Mouse (Mus musculus): Measurements from ENCODE around the gene Nprl2. TPM values are rescaled to one million over a fixed set of nuclear protein-coding genes. Genes with fewer than 3 reads are reported as not detected.

The Nprl2 gene
- total and polyA plus RNA-seq, 2 experiments from 2014 or later: 59.9 to 65.9 TPM

- no peak overlapping the region for H3K4me3 ChIP-seq (ENCODE audit: low read depth, low read length)
- H3K9me3 ChIP-seq (ENCODE audit: low read length): no peaks in the 10 kb centered on the region
- TF ChIP-seq CTCF (IDR thresholded peaks at IDR 0.05; ENCODE audit: low read depth): no peak
- peaks cover 2% of the 10 kb centered on the region; the same call in 1 of the 2 replicates for H3K4me1 ChIP-seq (ENCODE audit: insufficient read depth)
- DNase-seq (no peak), ATAC-seq (no peak)
- H3K9ac ChIP-seq: no peak overlapping the region
- no peak overlapping the region for H3K27ac ChIP-seq (ENCODE audit: low read depth, low read length)
- H3K36me3 ChIP-seq (ENCODE audit: insufficient read depth): peaks cover 34% of the 10 kb centered on the region
- H3K27me3 ChIP-seq (ENCODE audit: insufficient read depth, low read length): no peaks in the 10 kb centered on the region
- no peak overlapping the region for H3K4me2 ChIP-seq (ENCODE audit: low read depth)
- 87% methylated on average over 14 of the region's 14 CpGs for WGBS
These were observed 33.7 kb downstream of the Nprl2 start for GRCm38 (mm10) chr9:107575579-107576356.

- H3K27me3 ChIP-seq (ENCODE audit: insufficient read depth, low read length): no peaks in the 10 kb centered on the region
- H3K9me3 ChIP-seq (ENCODE audit: low read length): no peaks in the 10 kb centered on the region
- no peak for TF ChIP-seq CTCF (IDR thresholded peaks at IDR 0.05; ENCODE audit: low read depth)
- peak within 1 kb of the TSS; percentile 27 for H3K4me2 ChIP-seq (ENCODE audit: low read depth)
- no peak within 1 kb of the TSS for H3K9ac ChIP-seq
- H3K4me3 ChIP-seq (ENCODE audit: low read depth, low read length): peak within 1 kb of the TSS; percentile 14; the same call in 1 of the 2 replicates
- WGBS: 27% methylated on average over 16 of the region's 16 CpGs
- H3K36me3 ChIP-seq (ENCODE audit: insufficient read depth): peaks cover 28% of the 10 kb centered on the region
- peaks cover 6% of the 10 kb centered on the region; the same call in 1 of the 2 replicates for H3K4me1 ChIP-seq (ENCODE audit: insufficient read depth)
- ATAC-seq (peak; percentile 61), DNase-seq (peak; percentile 54)
- H3K27ac ChIP-seq (ENCODE audit: low read depth, low read length): peak within 1 kb of the TSS; percentile 30; the same call in 1 of the 2 replicates
These were observed 34.5 kb downstream of the Nprl2 start, which contains the start of gene Hyal1 for GRCm38 (mm10) chr9:107576357-107577107. Gene Hyal1 (plus strand): TSS chr9:107576927.

- no peak for DNase-seq
- TF ChIP-seq CTCF (IDR thresholded peaks at IDR 0.05; ENCODE audit: low read depth): no peak
- 90% methylated on average over 10 of the region's 10 CpGs for WGBS
- ATAC-seq: no peak
- Histone ChIP-seq H3K9ac (no peak overlapping the region), H3K4me3 (ENCODE audit: low read depth, low read length) (no peak overlapping the region), H3K9me3 (ENCODE audit: low read length) (no peaks in the 10 kb centered on the region), H3K27me3 (ENCODE audit: insufficient read depth, low read length) (no peaks in the 10 kb centered on the region), H3K27ac (ENCODE audit: low read depth, low read length) (no peak overlapping the region), H3K36me3 (ENCODE audit: insufficient read depth) (peaks cover 19% of the 10 kb centered on the region), H3K4me1 (ENCODE audit: insufficient read depth) (peaks cover 6% of the 10 kb centered on the region; the same call in 1 of the 2 replicates), H3K4me2 (ENCODE audit: low read depth) (no peak overlapping the region)
These were observed 35.8 kb downstream of the Nprl2 start for GRCm38 (mm10) chr9:107577871-107578270.

- H3K9ac ChIP-seq: 0 out of 2 replicates have a peak within 1 kb of the TSS, but pooled peaks have one; percentile 14
These were observed 36.6 kb downstream of the Nprl2 start, which contains the start of gene Naa80 for GRCm38 (mm10) chr9:107578587-107578986. Gene Naa80 (plus strand): TSS chr9:107578887.

DNA sequence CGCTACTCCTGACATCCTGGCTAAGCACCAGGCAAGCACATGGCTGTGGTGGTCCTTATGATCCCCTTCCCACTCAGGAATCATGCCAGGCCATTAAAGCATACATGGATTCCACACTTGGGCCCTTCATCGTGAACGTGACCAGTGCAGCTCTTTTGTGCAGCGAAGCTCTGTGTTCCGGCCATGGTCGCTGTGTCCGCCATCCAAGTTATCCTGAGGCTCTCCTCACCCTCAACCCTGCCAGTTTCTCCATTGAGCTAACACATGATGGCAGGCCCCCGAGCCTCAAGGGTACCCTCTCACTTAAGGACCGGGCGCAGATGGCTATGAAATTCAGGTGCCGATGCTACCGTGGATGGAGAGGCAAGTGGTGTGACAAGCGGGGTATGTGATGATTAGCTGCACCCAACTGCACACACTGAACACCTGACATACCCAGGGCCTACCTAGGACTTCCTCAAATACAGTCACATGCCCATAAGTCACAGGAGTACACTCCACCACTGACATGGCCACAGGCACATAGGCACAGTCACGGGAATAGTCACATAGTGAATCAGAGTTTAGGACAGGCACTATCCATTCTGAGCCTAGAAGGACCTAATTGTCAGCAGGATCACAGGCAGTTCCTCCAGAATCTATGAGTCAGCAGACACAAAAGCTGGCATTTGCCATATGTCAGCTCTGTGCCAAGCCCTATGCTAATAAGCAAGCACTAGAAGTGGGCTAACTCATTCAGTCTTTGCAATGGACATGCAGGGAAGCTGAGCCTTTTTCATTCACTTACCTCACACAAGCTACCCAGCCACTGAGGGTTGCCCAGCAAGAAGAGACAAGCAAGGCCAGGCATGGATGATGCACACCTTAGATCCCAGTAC, 37.2 kb downstream of the Nprl2 start:
- 0 out of 2 replicates have a peak overlapping the region, but pooled peaks have one; percentile 83 for H3K4me2 ChIP-seq (ENCODE audit: low read depth)

More at GRCm38 (mm10) chr9:107578587-107578986, 36.6 kb downstream of the Nprl2 start, which contains the start of gene Naa80:
- H3K9me3 ChIP-seq (ENCODE audit: low read length): no peaks in the 10 kb centered on the region
- no peak within 1 kb of the TSS for H3K4me3 ChIP-seq (ENCODE audit: low read depth, low read length)
- peaks cover 14% of the 10 kb centered on the region for H3K36me3 ChIP-seq (ENCODE audit: insufficient read depth)
- H3K4me1 ChIP-seq (ENCODE audit: insufficient read depth): peaks cover 6% of the 10 kb centered on the region; the same call in 1 of the 2 replicates
- 0 out of 2 replicates have a peak within 1 kb of the TSS, but pooled peaks have one; percentile 83 for H3K4me2 ChIP-seq (ENCODE audit: low read depth)
- TF ChIP-seq CTCF (IDR thresholded peaks at IDR 0.05; ENCODE audit: low read depth): no peak
- peak within 1 kb of the TSS; percentile 35; the same call in 1 of the 2 replicates for H3K27ac ChIP-seq (ENCODE audit: low read depth, low read length)
- no peaks in the 10 kb centered on the region for H3K27me3 ChIP-seq (ENCODE audit: insufficient read depth, low read length)
- WGBS: 79% methylated on average over 3 of the region's 3 CpGs
- DNase-seq (no peak), ATAC-seq (no peak)

More for the DNA sequence above, 37.2 kb downstream of the Nprl2 start:
- Histone ChIP-seq H3K27me3 (ENCODE audit: insufficient read depth, low read length) (no peaks in the 10 kb centered on the region), H3K4me1 (ENCODE audit: insufficient read depth) (peaks cover 6% of the 10 kb centered on the region; the same call in 1 of the 2 replicates), H3K27ac (ENCODE audit: low read depth, low read length) (peak overlapping the region; percentile 35; the same call in 1 of the 2 replicates), H3K4me3 (ENCODE audit: low read depth, low read length) (no peak overlapping the region), H3K9me3 (ENCODE audit: low read length) (no peaks in the 10 kb centered on the region), H3K36me3 (ENCODE audit: insufficient read depth) (peaks cover 11% of the 10 kb centered on the region), H3K9ac (0 out of 2 replicates have a peak overlapping the region, but pooled peaks have one; percentile 14)
- DNase-seq: no peak
- 91% methylated on average over 14 of the region's 14 CpGs for WGBS
- TF ChIP-seq CTCF (IDR thresholded peaks at IDR 0.05; ENCODE audit: low read depth): no peak
- no peak for ATAC-seq

Measured in forebrain, postnatal 0 days (tissue).